Mouse (Mus musculus): ENCODE data around the gene L2hgdh. TPM values are rescaled to one million over a fixed set of nuclear protein-coding genes. Genes with fewer than 3 reads are reported as not detected.
A peak's percentile ranks its signal among the peaks of the same experiment; 100 is the strongest.

L2hgdh gene
- polyA plus RNA-seq, 1 experiment from 2014 or later: 21.7 TPM

DNA sequence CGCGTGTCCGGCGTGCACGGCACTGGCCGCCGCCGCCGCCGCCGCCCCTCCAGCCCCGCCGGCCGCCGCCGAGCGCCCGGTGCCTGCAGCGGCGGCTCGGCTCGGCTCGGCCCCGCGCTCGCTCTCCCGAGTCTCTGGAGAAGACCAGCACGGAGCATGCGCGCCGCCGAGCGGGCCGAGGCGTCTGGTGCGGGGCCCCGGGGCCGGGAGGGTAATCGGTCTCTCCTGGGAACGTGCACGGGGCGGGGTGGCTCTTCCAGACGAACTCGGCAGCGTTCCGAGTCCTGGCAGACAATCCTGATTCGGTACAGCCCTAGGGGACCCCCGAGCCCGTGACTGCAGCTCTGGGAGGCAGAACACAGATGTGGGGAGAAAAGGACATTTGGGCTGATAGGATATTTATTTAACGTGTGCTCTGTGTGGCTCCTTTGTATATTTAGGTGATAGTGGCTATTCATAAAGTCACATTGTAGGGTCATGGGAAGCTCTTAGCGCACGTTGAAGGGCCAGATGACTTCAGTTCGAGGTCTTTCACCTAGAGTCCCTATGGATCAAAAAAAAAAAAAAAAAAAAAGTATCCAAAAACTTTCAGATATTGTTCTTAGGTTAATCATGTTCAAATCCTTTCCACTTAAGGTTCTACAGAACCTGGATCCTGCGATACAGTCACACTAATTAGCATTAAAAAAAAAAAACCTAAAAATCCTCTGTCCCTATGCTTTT lies 42.4 kb downstream of the L2hgdh start:
- WGBS: under 1% methylated on average over 48 of the region's 54 CpGs
- peak overlapping the region; percentile 94 for H3K4me3 ChIP-seq (replicated peaks; ENCODE audit: low read length)
- H3K4me2 ChIP-seq (ENCODE audit: low read depth, low read length): peak overlapping the region; percentile 92
- H3K36me3 ChIP-seq (ENCODE audit: control insufficient read depth, insufficient read depth, low read length): no peaks in the 10 kb centered on the region
- H3K9ac ChIP-seq (ENCODE audit: low read length): peak overlapping the region; percentile 98
- no peaks in the 10 kb centered on the region for H3K9me3 ChIP-seq (replicated peaks; ENCODE audit: control insufficient read depth, low read length)
- peak overlapping the region; percentile 99 for H3K27ac ChIP-seq (ENCODE audit: low read length)
- no peaks in the 10 kb centered on the region for H3K27me3 ChIP-seq (ENCODE audit: control insufficient read depth, insufficient read depth, low read length)
- peak; percentile 91 for ATAC-seq (ENCODE audit: insufficient read depth, low FRiP score)
- peaks cover 16% of the 10 kb centered on the region for H3K4me1 ChIP-seq (ENCODE audit: control insufficient read depth, insufficient read depth, low read length)

DNA sequence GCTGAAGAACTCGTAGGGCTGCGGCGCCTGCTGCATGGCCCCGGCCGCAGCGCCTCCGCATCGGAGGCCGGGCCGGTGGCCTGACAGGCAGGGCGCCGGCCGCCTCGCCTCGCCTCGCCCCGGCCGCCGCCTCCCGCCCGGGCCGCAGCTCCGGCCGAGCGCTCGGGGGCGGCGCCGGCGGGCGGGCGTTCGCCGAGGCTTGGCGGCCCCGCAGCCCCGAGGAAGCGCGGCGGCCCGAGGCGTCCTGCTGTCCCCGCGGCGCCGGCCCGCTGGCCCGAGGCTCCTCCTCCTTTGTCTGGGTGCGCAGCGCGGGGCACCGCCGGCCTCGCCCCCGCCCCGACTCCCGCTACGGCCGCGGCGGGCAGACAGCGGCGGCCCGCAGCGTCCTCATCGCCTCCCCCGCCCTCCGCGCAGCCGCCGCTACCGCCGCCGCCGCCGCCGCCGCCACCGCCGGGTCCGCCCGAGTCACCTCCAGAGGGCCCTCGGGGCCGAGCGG lies 43.1 kb downstream of the L2hgdh start, which contains the start of gene Sos2:
Sos2 (minus strand) TSS at position 287 of the 496 bp plus-strand sequence.
- no peaks in the 10 kb centered on the region for H3K36me3 ChIP-seq (ENCODE audit: control insufficient read depth, insufficient read depth, low read length)
- under 1% methylated on average over 58 of the region's 85 CpGs for WGBS

DNA sequence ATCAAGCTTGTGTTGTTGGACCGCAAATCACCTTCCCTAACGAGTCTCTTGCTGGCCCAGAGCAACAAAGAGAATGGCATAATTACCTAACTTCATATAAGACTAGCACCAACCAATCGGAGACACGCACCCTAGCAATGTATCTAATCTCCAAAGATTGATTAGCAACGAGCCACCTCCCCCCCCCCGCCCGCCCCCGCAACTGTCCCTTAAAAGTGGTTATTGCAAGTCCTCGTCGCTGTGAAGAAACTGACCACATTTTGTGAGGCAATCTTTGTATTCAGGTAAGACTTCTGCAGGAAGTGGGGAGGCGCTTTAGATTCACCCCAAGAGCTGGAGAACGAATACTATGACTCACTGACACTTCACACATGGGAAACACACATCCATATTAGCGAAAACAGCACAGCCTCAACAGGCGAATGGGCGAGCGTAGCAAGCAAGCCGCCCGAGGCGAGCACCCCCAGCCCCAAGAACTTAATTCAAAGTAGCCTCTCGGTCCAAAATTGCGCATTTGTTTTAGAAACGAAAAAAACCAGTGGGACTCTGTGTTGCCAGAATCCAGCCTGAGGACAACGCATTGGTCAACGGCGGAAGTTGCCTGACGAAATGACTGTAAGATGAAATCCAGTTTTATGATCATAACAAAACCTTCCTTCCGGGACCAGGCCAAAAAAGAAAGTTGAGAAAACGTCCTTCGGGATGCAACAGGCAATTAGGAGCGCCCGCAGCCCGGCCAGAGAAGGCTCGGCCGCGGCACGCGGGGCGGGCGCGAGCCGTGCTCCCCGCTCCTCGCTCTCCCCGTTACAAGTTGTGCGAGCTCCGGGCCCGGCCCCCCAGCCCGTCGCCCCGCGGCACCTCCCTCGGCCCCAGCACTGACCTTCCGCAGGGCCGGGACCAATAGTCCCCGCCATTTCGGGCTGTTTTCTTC lies 43.8 kb downstream of the L2hgdh start:
- under 1% methylated on average over 56 of the region's 56 CpGs for WGBS
- Histone ChIP-seq H3K36me3 (ENCODE audit: control insufficient read depth, insufficient read depth, low read length) (no peaks in the 10 kb centered on the region), H3K4me2 (ENCODE audit: low read depth, low read length) (peak overlapping the region; percentile 92), H3K9ac (ENCODE audit: low read length) (peak overlapping the region; percentile 98), H3K4me1 (ENCODE audit: control insufficient read depth, insufficient read depth, low read length) (peaks cover 24% of the 10 kb centered on the region), H3K27ac (ENCODE audit: low read length) (peak overlapping the region; percentile 99), H3K27me3 (ENCODE audit: control insufficient read depth, insufficient read depth, low read length) (no peaks in the 10 kb centered on the region), H3K4me3 (replicated peaks; ENCODE audit: low read length) (peak overlapping the region; percentile 94), H3K9me3 (replicated peaks; ENCODE audit: control insufficient read depth, low read length) (no peaks in the 10 kb centered on the region)
- ATAC-seq (ENCODE audit: insufficient read depth, low FRiP score): peak; percentile 52

More for the DNA sequence above, 43.1 kb downstream of the L2hgdh start, which contains the start of gene Sos2:
- H3K4me2 ChIP-seq (ENCODE audit: low read depth, low read length): peak within 1 kb of the TSS; percentile 92
- H3K9ac ChIP-seq (ENCODE audit: low read length): peak within 1 kb of the TSS; percentile 98
- peaks cover 18% of the 10 kb centered on the region for H3K4me1 ChIP-seq (ENCODE audit: control insufficient read depth, insufficient read depth, low read length)
- peak within 1 kb of the TSS; percentile 94 for H3K4me3 ChIP-seq (replicated peaks; ENCODE audit: low read length)
- peak; percentile 83 for ATAC-seq (ENCODE audit: insufficient read depth, low FRiP score)
- no peaks in the 10 kb centered on the region for H3K27me3 ChIP-seq (ENCODE audit: control insufficient read depth, insufficient read depth, low read length)
- H3K27ac ChIP-seq (ENCODE audit: low read length): peak within 1 kb of the TSS; percentile 99
- no peaks in the 10 kb centered on the region for H3K9me3 ChIP-seq (replicated peaks; ENCODE audit: control insufficient read depth, low read length)

DNA sequence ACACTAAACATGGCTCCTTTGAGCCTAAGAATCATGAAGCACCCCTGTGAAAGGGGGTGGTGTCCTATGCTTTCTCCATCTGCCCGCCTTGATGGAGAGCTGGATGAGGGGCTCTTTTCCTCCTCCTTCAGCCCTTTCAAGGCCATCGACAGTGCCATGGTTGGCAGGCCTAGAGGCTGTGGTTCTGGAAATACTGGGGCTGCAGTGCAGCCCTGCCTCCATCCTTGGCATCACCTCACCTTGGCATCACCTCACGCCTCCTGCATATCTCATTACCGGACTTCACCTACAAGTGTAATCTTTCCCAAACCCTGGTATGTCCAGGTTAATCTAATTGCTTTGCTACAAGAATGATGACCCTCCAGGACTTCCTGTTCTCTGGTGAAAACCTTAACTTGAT lies 48.5 kb downstream of the L2hgdh start:
- WGBS: 75% methylated on average over 4 of the region's 4 CpGs
- Histone ChIP-seq H3K27ac (ENCODE audit: low read length) (no peak overlapping the region), H3K4me1 (ENCODE audit: control insufficient read depth, insufficient read depth, low read length) (peaks cover 32% of the 10 kb centered on the region), H3K27me3 (ENCODE audit: control insufficient read depth, insufficient read depth, low read length) (no peaks in the 10 kb centered on the region), H3K36me3 (ENCODE audit: control insufficient read depth, insufficient read depth, low read length) (no peaks in the 10 kb centered on the region), H3K4me3 (replicated peaks; ENCODE audit: low read length) (no peak overlapping the region), H3K9me3 (replicated peaks; ENCODE audit: control insufficient read depth, low read length) (no peaks in the 10 kb centered on the region), H3K9ac (ENCODE audit: low read length) (no peak overlapping the region), H3K4me2 (ENCODE audit: low read depth, low read length) (no peak overlapping the region)
- no peak for ATAC-seq (ENCODE audit: insufficient read depth, low FRiP score)

DNA sequence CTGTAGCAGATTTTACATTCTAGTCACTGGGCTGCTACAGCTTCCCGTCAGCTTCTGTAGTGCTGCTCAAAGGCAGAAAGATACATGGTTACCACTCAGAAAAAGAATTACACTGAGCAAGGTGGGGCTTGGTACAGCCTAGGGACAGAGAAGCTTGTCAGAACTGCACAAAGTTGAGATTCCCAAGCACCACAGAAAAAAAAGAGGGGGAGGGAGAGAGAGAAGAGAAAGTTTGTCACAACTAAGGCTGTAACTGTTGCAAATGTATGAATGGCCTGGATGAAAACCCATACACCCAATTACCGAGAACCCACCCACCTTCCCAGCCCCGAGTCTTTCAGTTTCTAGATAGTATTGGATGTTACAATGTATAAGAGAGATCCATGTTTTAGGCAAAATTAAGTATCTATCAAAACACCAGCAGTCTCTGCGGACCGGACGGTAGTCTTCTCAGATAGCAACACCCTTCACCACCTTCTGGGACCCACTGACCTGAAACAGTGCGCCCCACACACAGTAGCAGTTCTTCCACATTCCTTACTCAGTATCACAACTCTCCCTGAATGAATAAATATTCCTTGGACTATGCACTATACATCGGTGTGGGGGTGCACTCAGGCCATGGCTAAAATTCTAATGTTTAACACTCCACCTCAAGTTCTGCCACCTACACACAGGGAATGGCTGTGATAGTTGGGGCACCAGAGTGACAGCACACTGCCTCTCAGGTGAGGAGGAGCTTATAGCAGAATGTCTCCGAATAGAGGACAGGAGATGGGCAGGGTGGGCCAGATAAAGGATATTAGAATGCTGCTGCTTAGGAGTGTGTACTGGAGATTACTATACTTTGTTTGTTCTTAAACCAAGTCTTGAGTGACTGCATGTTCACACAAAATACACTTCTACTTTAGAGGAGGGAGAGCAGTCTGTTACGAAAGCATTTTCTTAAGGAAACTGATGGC lies 49.8 kb downstream of the L2hgdh start:
- Histone ChIP-seq H3K4me1 (ENCODE audit: control insufficient read depth, insufficient read depth, low read length) (peaks cover 25% of the 10 kb centered on the region), H3K4me3 (replicated peaks; ENCODE audit: low read length) (no peak overlapping the region), H3K4me2 (ENCODE audit: low read depth, low read length) (no peak overlapping the region), H3K9ac (ENCODE audit: low read length) (no peak overlapping the region), H3K9me3 (replicated peaks; ENCODE audit: control insufficient read depth, low read length) (no peaks in the 10 kb centered on the region), H3K27me3 (ENCODE audit: control insufficient read depth, insufficient read depth, low read length) (no peaks in the 10 kb centered on the region), H3K27ac (ENCODE audit: low read length) (no peak overlapping the region), H3K36me3 (ENCODE audit: control insufficient read depth, insufficient read depth, low read length) (no peaks in the 10 kb centered on the region)
- 64% methylated on average over 10 of the region's 10 CpGs for WGBS
- ATAC-seq (ENCODE audit: insufficient read depth, low FRiP score): 0 out of 2 replicates have a peak, but pooled peaks have one; percentile 40

DNA sequence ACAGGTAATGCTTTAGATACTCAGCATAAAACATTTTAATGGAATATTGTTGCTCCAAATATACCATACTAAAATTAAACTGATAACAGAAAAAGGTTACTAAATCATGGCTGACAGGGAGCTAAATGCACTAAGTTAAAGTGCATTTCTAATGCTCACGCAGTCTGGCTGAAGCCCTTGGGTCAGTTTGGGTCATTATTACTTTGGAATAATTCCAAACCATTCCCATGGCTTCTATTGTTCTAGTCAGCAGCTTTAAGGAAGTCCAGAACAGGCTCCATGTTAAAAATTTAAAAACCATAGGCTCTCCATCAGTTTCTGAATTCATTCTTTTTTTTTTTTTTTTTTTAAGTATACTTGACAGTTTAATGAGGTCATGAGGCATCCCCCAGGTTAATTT lies 50.5 kb downstream of the L2hgdh start:
- Histone ChIP-seq H3K36me3 (ENCODE audit: control insufficient read depth, insufficient read depth, low read length) (no peaks in the 10 kb centered on the region), H3K27ac (ENCODE audit: low read length) (no peak overlapping the region), H3K9ac (ENCODE audit: low read length) (no peak overlapping the region), H3K4me1 (ENCODE audit: control insufficient read depth, insufficient read depth, low read length) (peaks cover 25% of the 10 kb centered on the region), H3K9me3 (replicated peaks; ENCODE audit: control insufficient read depth, low read length) (no peaks in the 10 kb centered on the region), H3K4me3 (replicated peaks; ENCODE audit: low read length) (no peak overlapping the region), H3K4me2 (ENCODE audit: low read depth, low read length) (no peak overlapping the region), H3K27me3 (ENCODE audit: control insufficient read depth, insufficient read depth, low read length) (no peaks in the 10 kb centered on the region)
- WGBS: 42% methylated on average over 1 of the region's 1 CpGs
- no peak for ATAC-seq (ENCODE audit: insufficient read depth, low FRiP score)

DNA sequence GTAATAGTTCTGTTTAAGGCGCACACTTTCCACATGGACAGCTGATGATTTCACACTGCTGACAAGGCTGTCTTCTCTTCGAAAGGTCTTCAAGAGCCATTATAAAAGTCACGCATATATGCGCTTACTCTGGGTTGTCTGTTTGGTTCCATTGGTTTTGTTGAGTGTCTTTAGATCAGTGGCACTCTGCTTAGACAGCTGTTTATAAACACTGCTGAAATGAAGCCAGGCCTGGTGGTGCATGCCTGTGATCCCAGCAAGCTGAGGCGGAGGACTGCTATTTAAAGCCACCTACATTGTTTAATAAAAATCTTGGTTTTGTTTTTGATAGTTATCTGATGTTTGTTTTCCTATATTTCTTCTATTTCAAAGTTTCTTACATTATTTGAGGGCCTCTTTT lies 58.0 kb downstream of the L2hgdh start:
- no peak for ATAC-seq (ENCODE audit: insufficient read depth, low FRiP score)
- no peaks in the 10 kb centered on the region for H3K27me3 ChIP-seq (ENCODE audit: control insufficient read depth, insufficient read depth, low read length)
- no peak overlapping the region for H3K4me3 ChIP-seq (replicated peaks; ENCODE audit: low read length)
- WGBS: 74% methylated on average over 5 of the region's 5 CpGs
- H3K9me3 ChIP-seq (replicated peaks; ENCODE audit: control insufficient read depth, low read length): no peaks in the 10 kb centered on the region
- H3K27ac ChIP-seq (ENCODE audit: low read length): no peak overlapping the region
- no peak overlapping the region for H3K9ac ChIP-seq (ENCODE audit: low read length)
- no peaks in the 10 kb centered on the region for H3K36me3 ChIP-seq (ENCODE audit: control insufficient read depth, insufficient read depth, low read length)
- H3K4me2 ChIP-seq (ENCODE audit: low read depth, low read length): no peak overlapping the region
- no peaks in the 10 kb centered on the region for H3K4me1 ChIP-seq (ENCODE audit: control insufficient read depth, insufficient read depth, low read length)

DNA sequence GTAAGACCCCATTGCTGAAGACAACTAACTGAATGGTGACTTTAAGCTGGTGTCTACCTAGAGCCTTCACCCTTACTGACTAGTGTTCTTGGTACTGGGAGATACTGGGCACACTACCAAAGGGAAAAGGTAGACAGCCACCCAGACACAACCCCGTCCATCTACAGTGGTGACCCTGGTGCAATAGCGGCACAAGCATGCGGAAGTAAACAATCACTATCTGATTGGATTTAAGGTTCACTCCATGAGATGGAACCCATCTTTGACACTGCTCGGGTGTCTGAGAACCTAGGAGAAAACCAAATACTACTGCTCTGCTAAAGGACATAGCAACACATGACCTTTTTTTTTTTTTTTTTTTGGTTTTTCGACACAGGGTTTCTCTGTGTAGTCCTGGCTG lies 63.0 kb downstream of the L2hgdh start:
- Histone ChIP-seq H3K27me3 (ENCODE audit: control insufficient read depth, insufficient read depth, low read length) (no peaks in the 10 kb centered on the region), H3K9me3 (replicated peaks; ENCODE audit: control insufficient read depth, low read length) (no peaks in the 10 kb centered on the region), H3K4me1 (ENCODE audit: control insufficient read depth, insufficient read depth, low read length) (no peaks in the 10 kb centered on the region), H3K36me3 (ENCODE audit: control insufficient read depth, insufficient read depth, low read length) (no peaks in the 10 kb centered on the region), H3K9ac (ENCODE audit: low read length) (no peak overlapping the region), H3K27ac (ENCODE audit: low read length) (no peak overlapping the region), H3K4me2 (ENCODE audit: low read depth, low read length) (no peak overlapping the region), H3K4me3 (replicated peaks; ENCODE audit: low read length) (no peak overlapping the region)
- WGBS: 92% methylated on average over 5 of the region's 5 CpGs
- no peak for ATAC-seq (ENCODE audit: insufficient read depth, low FRiP score)

Measured in stomach, embryonic 16.5 days (tissue).